Mouse (Mus musculus) testis, adult 2 months (tissue): ENCODE data around the gene Zcrb1.

ENCODE experiments used
- CTCF ChIP-seq: fragments of 200-500 bp; IDR thresholded peaks from 2 replicates; pipeline ENCODE4 v1.5.1; 2012; ENCODE audit warnings: low read depth, mild to moderate bottlenecking, inconsistent platforms, low read length, moderate library complexity; ENCODE audit not compliant: control insufficient read depth, insufficient read depth, insufficient replicate concordance
- POLR2A ChIP-seq: fragments of 200-500 bp; IDR thresholded peaks from 2 replicates; pipeline ENCODE4 v1.6.1; 2012; ENCODE audit warnings: low read depth, mild to moderate bottlenecking, inconsistent platforms, low read length, moderate library complexity; ENCODE audit not compliant: control insufficient read depth

DNA sequence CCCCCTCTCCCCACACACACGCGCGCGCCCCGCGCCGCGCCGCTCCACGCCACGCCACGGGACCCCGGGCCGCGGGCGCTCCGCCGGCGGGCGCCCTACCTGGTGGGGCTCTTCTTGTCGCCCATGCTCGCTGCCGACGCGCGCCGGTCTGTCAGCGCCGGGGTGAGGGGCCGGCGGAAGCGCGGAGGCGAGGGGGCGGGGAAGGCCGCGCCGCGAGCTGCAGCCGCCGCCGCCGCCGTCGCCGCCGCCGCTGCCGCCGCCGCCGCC lies 61.5 kb downstream of the Zcrb1 start:
- TF ChIP-seq CTCF (no peak), POLR2A (no peak)
